In genomic region chr2:32167034-32167770, GRCm38 (mm10) we compare ENCODE assay signal across 8 mouse cellular contexts. TPM values are rescaled to one million over a fixed set of nuclear protein-coding genes. Genes with fewer than 3 reads are reported as not detected.
A peak's percentile ranks its signal among the peaks of the same experiment; 100 is the strongest.
DNase-seq lines count a peak whose midpoint lies in the region; ATAC-seq and TF ChIP-seq lines count a peak whose summit lies in the region.

No protein-coding gene starts in this region.

- CTCF ChIA-PET in Patski (lab: Charles Lee) = interaction anchor here (1.3 kb wide), 1 partner anchor 33 kb away, joined by 3 read pairs; no protein-coding TSS in a partner anchor

- TF ChIP-seq POLR2A in kidney, adult 2 months (IDR thresholded peaks at IDR 0.05; ENCODE audit: low read depth, low read length) = no peak

- no peak overlapping the region for H3K4me3 ChIP-seq in kidney, adult 2 months (ENCODE audit: insufficient read depth, low read depth, low read length)
- no peak overlapping the region for H3K4me3 ChIP-seq in liver, embryonic 16.5 days (ENCODE audit: low read depth, low read length)
- H3K4me3 ChIP-seq in stomach, embryonic 16.5 days (replicated peaks; ENCODE audit: low read length) = peak overlapping the region; percentile 2

- no peaks in the 10 kb centered on the region for H3K9me3 ChIP-seq in liver, embryonic 16.5 days (replicated peaks; ENCODE audit: control insufficient read depth, low read length)
- no peaks in the 10 kb centered on the region for H3K9me3 ChIP-seq in stomach, embryonic 16.5 days (replicated peaks; ENCODE audit: control insufficient read depth, low read length)

- no peaks in the 10 kb centered on the region for H3K36me3 ChIP-seq in kidney, adult 2 months (ENCODE audit: control insufficient read depth, insufficient read depth, low read length)
- no peaks in the 10 kb centered on the region for H3K36me3 ChIP-seq in liver, embryonic 16.5 days (ENCODE audit: control insufficient read depth, insufficient read depth)
- no peaks in the 10 kb centered on the region for H3K36me3 ChIP-seq in stomach, embryonic 16.5 days (ENCODE audit: control insufficient read depth, insufficient read depth, low read length)

- H3K27ac ChIP-seq in kidney, adult 2 months (ENCODE audit: insufficient read depth, low read depth, low read length) = peak overlapping the region; percentile 14; the same call in 1 of the 2 replicates
- H3K27ac ChIP-seq in liver, embryonic 16.5 days (ENCODE audit: low read length) = peak overlapping the region; percentile 82
- H3K27ac ChIP-seq in stomach, embryonic 16.5 days (ENCODE audit: low read length) = peak overlapping the region; percentile 90

- no peaks in the 10 kb centered on the region for H3K27me3 ChIP-seq in kidney, adult 2 months (replicated peaks; ENCODE audit: control insufficient read depth, insufficient read depth, low read length)
- H3K27me3 ChIP-seq in Patski = no peaks in the 10 kb centered on the region
- H3K27me3 ChIP-seq in liver, embryonic 16.5 days (ENCODE audit: control insufficient read depth, insufficient read depth, low read depth, low read length) = no peaks in the 10 kb centered on the region
- H3K27me3 ChIP-seq in stomach, embryonic 16.5 days (ENCODE audit: control insufficient read depth, insufficient read depth, low read length) = no peaks in the 10 kb centered on the region

- no peak for DNase-seq in kidney, adult 2 months
- no peak for DNase-seq in kidney, adult 11 months
- no peak for DNase-seq in Patski (ENCODE audit: low read depth, low spot score)
- no peak for DNase-seq in urinary bladder, postnatal 36 days (ENCODE audit: low spot score in 2 of 2)
- no peak for DNase-seq in layer of hippocampus, postnatal 25 days (ENCODE audit: extremely low spot score in 1 of 2, low spot score in 1 of 2)

- 19% methylated on average over 16 of the region's 16 CpGs for WGBS in kidney, adult 2 months
- 14% methylated on average over 16 of the region's 16 CpGs for WGBS in liver, embryonic 16.5 days (ENCODE audit: insufficient replicate concordance)
- 17% methylated on average over 16 of the region's 16 CpGs for WGBS in stomach, embryonic 16.5 days

- peak overlapping the region; percentile 36 for H3K9ac ChIP-seq in liver, embryonic 16.5 days (ENCODE audit: low read depth, low read length)
- peak overlapping the region; percentile 51 for H3K9ac ChIP-seq in stomach, embryonic 16.5 days (ENCODE audit: low read length)

- ATAC-seq in Patski = peak; percentile 22
- peak; percentile 60 for ATAC-seq in granulocyte monocyte progenitor cell, adult 5-6 weeks (replicated peaks; ENCODE audit: poor library complexity, severe bottlenecking)
- no peak for ATAC-seq in liver, embryonic 16.5 days (ENCODE audit: low read depth)
- ATAC-seq in stomach, embryonic 16.5 days (ENCODE audit: insufficient read depth, low FRiP score) = no peak; the same call in 1 of the 2 replicates

- TF ChIP-seq CTCF in kidney, adult 2 months (conservative IDR thresholded peaks at IDR 0.05; ENCODE audit: insufficient read depth, insufficient read length, low read depth, low read length) = no peak
- TF ChIP-seq CTCF in Patski (IDR thresholded peaks at IDR 0.05) = no peak

- peak overlapping the region; percentile 47 for H3K4me2 ChIP-seq in liver, embryonic 16.5 days (ENCODE audit: low read depth, low read length)
- H3K4me2 ChIP-seq in stomach, embryonic 16.5 days (ENCODE audit: low read depth, low read length) = peak overlapping the region; percentile 44

- in situ Hi-C loops in Patski (cut with MboI; ENCODE audit: low pct_unique_long_range_greater_than_20kb) = no loop called here

- peaks cover 36% of the 10 kb centered on the region for H3K4me1 ChIP-seq in kidney, adult 2 months (ENCODE audit: control insufficient read depth, insufficient read depth, low read length)
- H3K4me1 ChIP-seq in liver, embryonic 16.5 days (ENCODE audit: control insufficient read depth, low read depth, low read length) = peaks cover 50% of the 10 kb centered on the region
- H3K4me1 ChIP-seq in stomach, embryonic 16.5 days (ENCODE audit: control insufficient read depth, insufficient read depth, low read length) = peaks cover 65% of the 10 kb centered on the region

- POLR2A ChIA-PET in Patski (lab: Charles Lee) = no interaction called here

RNA-seq across cellular contexts. Expression of gene Prrc2b, which starts 16.3 kb away (rescaled TPM):
- polyA plus RNA-seq in kidney, adult 2 months (2012; rRNA removed) = 42.5 and 43.5 TPM in 2 replicates
- polyA plus RNA-seq in Patski (2021) = 81.9 TPM
- total RNA-seq in granulocyte monocyte progenitor cell, adult 5-6 weeks (2014; fragmentation: Nextera tagmentation) = 32.6 and 46.7 TPM in 2 replicates
- total RNA-seq in granulocyte monocyte progenitor cell, adult 5-6 weeks (2017) = 10.5 and 12.8 TPM in 2 replicates
- polyA plus RNA-seq in liver, embryonic 16.5 days (2015; fragmentation: Nextera tagmentation; extraction: Ambion mirVana) = 4.5 and 4.7 TPM in 2 replicates
- 22.7 and 27.3 TPM in 2 replicates for polyA plus RNA-seq in stomach, embryonic 16.5 days (2015; fragmentation: Nextera tagmentation; extraction: Ambion mirVana)
- 100 to 1,000 TPM; 248 to 275 TPM for total RNA-seq in layer of hippocampus, postnatal 25 days (2021)

Comparison
In these comparisons a context has a peak if more than half of its experiments do, and no peak if none do; other contexts are left out.
1. H3K27ac ChIP-seq: peak in every context shown above with its lines; median percentile 90 in stomach, embryonic 16.5 days; 82 in liver, embryonic 16.5 days; 14 in kidney, adult 2 months.
2. ATAC-seq: peak in Patski (single experiment) and granulocyte monocyte progenitor cell, adult 5-6 weeks (single experiment); none in liver, embryonic 16.5 days (single experiment) and stomach, embryonic 16.5 days (single experiment).